Mouse (Mus musculus): ENCODE data around the gene Mrps11. TPM values are rescaled to one million over a fixed set of nuclear protein-coding genes. Genes with fewer than 3 reads are reported as not detected.

Gene Mrps11
- 60.7 and 64.7 TPM in 2 replicates for polyA plus RNA-seq (2014; fragmentation: Nextera tagmentation; extraction: Ambion mirVana)

DNA sequence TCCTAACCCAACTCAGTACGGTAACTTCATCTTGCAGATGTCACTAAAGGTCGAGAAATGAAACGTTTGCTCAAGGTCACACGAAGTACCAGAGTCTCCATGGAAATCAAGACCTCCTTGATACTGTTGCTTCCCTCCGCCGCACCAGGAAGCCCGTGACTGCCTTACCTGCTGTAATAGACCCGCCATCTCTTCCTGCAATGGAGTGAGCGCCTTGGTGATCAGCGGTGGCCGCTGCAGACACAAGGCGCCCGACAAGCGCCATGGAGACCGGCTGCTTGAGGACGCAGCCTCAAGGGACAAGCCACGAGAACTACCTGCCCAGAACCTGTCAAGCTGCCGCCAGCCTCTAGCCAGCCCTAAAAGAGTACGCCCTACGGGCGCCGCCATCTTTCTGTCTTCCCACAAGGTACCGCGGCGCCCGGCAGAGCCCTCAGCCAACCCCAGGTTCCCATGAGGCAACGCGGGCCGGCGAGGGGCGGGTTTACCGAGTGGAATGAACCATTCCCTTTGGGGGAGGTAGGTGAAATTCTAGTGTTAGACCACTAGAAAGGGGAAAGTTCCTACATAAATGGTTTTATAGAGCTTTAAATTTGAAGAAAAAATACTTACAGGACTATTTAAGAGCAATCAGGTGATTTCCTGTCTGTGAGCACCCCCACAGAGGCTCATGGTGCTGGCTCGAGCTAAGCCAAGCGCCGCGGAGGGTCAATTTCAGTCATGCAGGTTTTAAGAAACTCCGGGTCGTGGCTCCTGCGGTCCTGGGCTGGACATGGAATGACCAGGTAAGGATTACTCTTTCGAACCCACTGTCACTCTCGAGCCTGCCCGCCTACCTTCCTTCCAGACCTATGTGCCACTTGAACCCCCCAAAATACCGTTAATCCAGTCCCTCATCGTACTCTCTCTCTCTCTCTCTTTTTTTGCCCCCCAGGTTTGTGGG lies at the start of gene Mrps11, which contains the start of gene Mrpl46:
TSS of gene Mrps11 (plus strand) at position 481 of the 943 bp plus-strand sequence.
TSS of gene Mrpl46 (minus strand) at position 893 of the 943 bp plus-strand sequence.
- Histone ChIP-seq H3K36me3 (ENCODE audit: control insufficient read depth, insufficient read depth, low read length) (peaks cover 8% of the 10 kb centered on the region), H3K27ac (ENCODE audit: low read depth, low read length) (peak within 1 kb of the TSS; percentile 50; the same call in 1 of the 2 replicates), H3K9ac (ENCODE audit: low read depth, low read length) (peak within 1 kb of the TSS; percentile 91), H3K27me3 (ENCODE audit: control insufficient read depth, insufficient read depth, low read length) (no peaks in the 10 kb centered on the region), H3K4me3 (ENCODE audit: low read depth, low read length) (peak within 1 kb of the TSS; percentile 97), H3K4me1 (ENCODE audit: control insufficient read depth, insufficient read depth, low read length) (peaks cover 5% of the 10 kb centered on the region), H3K4me2 (peak within 1 kb of the TSS; percentile 90), H3K9me3 (replicated peaks; ENCODE audit: control insufficient read depth, low read length) (no peaks in the 10 kb centered on the region)
- under 1% methylated on average over 44 of the region's 44 CpGs for WGBS (ENCODE audit: insufficient replicate concordance)
- ATAC-seq (replicated peaks; ENCODE audit: insufficient number of reproducible peaks, low FRiP score, low TSS enrichment) = peak; percentile 92

DNA sequence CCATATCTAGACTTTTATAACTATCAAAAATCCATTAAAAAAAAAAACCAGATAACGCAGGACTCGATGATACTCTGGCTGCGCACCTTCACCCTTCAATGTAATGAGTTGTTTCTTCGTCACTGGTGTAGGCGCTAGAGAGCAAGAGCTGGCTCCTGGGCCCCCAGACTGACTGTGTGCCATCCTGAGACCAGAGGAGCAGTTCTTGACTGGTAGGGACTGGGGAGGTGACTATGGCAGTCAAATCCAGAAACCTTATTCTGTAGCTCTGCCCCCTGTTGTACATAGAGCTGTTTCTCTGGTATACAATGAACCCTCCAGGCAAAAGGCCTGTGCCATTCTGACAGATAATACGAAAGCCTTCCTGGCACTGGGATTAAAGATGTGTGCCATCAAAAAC lies 45.7 kb upstream of the Mrps11 start:
- Histone ChIP-seq H3K4me2 (no peak overlapping the region), H3K4me1 (ENCODE audit: control insufficient read depth, insufficient read depth, low read length) (no peaks in the 10 kb centered on the region), H3K4me3 (ENCODE audit: low read depth, low read length) (no peak overlapping the region), H3K36me3 (ENCODE audit: control insufficient read depth, insufficient read depth, low read length) (no peaks in the 10 kb centered on the region), H3K27me3 (ENCODE audit: control insufficient read depth, insufficient read depth, low read length) (no peaks in the 10 kb centered on the region), H3K9me3 (replicated peaks; ENCODE audit: control insufficient read depth, low read length) (no peaks in the 10 kb centered on the region), H3K9ac (ENCODE audit: low read depth, low read length) (no peak overlapping the region), H3K27ac (ENCODE audit: low read depth, low read length) (no peak overlapping the region)
- no peak for ATAC-seq (replicated peaks; ENCODE audit: insufficient number of reproducible peaks, low FRiP score, low TSS enrichment)
- 90% methylated on average over 6 of the region's 6 CpGs for WGBS (ENCODE audit: insufficient replicate concordance)

DNA sequence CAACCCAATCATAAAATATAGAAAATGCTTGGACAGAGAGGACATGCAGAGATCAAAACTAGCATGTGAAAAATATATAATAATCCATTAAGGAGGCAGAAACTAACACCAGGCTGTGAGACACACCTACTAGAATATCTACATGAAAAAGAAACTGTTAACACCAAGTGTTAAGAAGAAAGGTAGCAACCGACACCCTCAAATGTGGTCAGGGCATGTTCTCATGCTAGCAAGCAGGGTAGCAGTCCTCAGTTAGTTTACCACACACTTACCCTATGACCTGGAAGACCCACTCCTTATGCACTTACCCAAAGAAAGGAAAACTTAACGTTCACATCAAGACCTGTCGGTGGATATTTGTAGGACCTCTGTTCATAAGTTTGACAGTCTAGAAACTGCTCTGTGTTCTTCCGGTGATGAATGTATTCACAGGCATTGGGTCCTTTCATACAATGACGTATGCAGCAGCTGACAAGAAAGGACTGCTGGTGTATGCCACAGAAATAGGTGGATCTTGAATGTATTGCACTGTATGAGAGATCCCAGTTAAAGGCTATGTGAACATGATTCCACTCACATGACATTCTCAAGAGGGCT lies 45.2 kb upstream of the Mrps11 start, which contains the start of gene Ntrk3:
TSS of gene Ntrk3 (minus strand) at position 399 of the 597 bp plus-strand sequence.
- Histone ChIP-seq H3K27ac (ENCODE audit: low read depth, low read length) (no peak within 1 kb of the TSS), H3K4me1 (ENCODE audit: control insufficient read depth, insufficient read depth, low read length) (no peaks in the 10 kb centered on the region), H3K36me3 (ENCODE audit: control insufficient read depth, insufficient read depth, low read length) (no peaks in the 10 kb centered on the region), H3K9ac (ENCODE audit: low read depth, low read length) (no peak within 1 kb of the TSS), H3K9me3 (replicated peaks; ENCODE audit: control insufficient read depth, low read length) (no peaks in the 10 kb centered on the region), H3K27me3 (ENCODE audit: control insufficient read depth, insufficient read depth, low read length) (no peaks in the 10 kb centered on the region), H3K4me2 (no peak within 1 kb of the TSS), H3K4me3 (ENCODE audit: low read depth, low read length) (no peak within 1 kb of the TSS)
- no peak for ATAC-seq (replicated peaks; ENCODE audit: insufficient number of reproducible peaks, low FRiP score, low TSS enrichment)
- WGBS (ENCODE audit: insufficient replicate concordance) = 79% methylated on average over 5 of the region's 5 CpGs

DNA sequence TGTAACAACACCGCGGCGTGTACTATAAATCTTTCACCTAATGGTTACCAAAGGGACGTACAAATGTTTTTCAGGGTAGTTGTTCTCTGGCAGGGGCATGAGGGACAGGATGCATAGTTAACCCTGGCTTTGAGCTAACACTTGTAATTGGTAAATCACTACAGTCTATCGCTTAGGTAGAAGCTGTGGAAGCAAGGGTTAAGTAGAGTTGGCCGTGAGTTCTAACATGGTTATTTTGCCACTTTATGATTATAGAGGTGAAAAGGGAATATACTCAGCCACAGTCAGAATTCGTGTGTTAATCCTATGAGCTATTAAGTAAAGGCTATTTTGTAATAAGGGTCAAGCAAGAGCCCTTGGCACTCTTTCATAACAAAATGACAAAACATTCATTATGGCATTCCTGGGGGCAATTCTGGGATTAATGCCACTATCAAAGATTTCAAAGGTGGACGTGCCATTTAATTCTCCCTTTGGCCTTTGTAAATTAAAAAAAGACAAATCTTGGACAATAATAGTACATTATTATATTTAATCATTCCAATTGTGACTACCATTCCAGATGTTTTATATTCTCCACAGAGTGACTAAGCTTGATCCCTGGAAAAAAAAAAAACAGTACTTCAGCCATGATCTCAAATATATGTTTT lies 43.4 kb upstream of the Mrps11 start:
- no peak for ATAC-seq (replicated peaks; ENCODE audit: insufficient number of reproducible peaks, low FRiP score, low TSS enrichment)
- Histone ChIP-seq H3K9me3 (replicated peaks; ENCODE audit: control insufficient read depth, low read length) (no peaks in the 10 kb centered on the region), H3K27me3 (ENCODE audit: control insufficient read depth, insufficient read depth, low read length) (no peaks in the 10 kb centered on the region), H3K9ac (ENCODE audit: low read depth, low read length) (no peak overlapping the region), H3K4me1 (ENCODE audit: control insufficient read depth, insufficient read depth, low read length) (no peaks in the 10 kb centered on the region), H3K4me3 (ENCODE audit: low read depth, low read length) (no peak overlapping the region), H3K27ac (ENCODE audit: low read depth, low read length) (no peak overlapping the region), H3K36me3 (ENCODE audit: control insufficient read depth, insufficient read depth, low read length) (no peaks in the 10 kb centered on the region), H3K4me2 (no peak overlapping the region)
- WGBS (ENCODE audit: insufficient replicate concordance) = 81% methylated on average over 8 of the region's 8 CpGs

DNA sequence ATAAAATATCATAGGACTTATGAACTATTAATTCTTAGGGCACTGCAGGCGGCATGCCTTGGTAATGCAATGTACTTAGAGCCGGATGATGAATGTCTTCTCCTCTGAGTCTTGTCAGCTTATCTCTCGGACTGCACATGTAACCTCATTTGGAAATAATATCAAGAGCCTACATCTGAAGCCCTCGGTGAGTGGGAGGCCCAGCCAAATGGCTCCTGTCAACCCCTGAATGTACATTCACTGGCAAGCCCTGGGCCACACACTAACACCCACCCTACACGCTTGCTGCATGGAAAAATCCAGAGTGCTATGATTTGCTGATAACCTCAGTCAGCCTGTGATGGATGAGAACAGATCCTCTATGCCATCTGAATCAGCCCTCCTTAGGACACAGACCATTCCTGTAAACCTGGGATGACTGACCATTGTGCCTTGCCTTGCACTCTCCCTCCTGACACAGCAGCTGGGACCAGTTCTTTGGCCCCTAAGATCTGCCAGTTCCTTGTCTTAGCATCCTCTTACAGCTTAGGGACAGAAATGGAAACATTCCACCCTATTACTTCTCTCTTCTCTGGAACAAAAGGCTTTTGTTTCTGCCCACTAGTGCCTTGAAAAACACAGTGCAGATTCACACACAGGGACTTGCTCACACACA lies 39.1 kb upstream of the Mrps11 start:
- no peaks in the 10 kb centered on the region for H3K4me1 ChIP-seq (ENCODE audit: control insufficient read depth, insufficient read depth, low read length)
- H3K27ac ChIP-seq (ENCODE audit: low read depth, low read length) = no peak overlapping the region
- no peaks in the 10 kb centered on the region for H3K9me3 ChIP-seq (replicated peaks; ENCODE audit: control insufficient read depth, low read length)
- no peaks in the 10 kb centered on the region for H3K27me3 ChIP-seq (ENCODE audit: control insufficient read depth, insufficient read depth, low read length)
- ATAC-seq (replicated peaks; ENCODE audit: insufficient number of reproducible peaks, low FRiP score, low TSS enrichment) = no peak
- no peak overlapping the region for H3K9ac ChIP-seq (ENCODE audit: low read depth, low read length)
- no peak overlapping the region for H3K4me3 ChIP-seq (ENCODE audit: low read depth, low read length)
- no peaks in the 10 kb centered on the region for H3K36me3 ChIP-seq (ENCODE audit: control insufficient read depth, insufficient read depth, low read length)
- 48% methylated on average over 5 of the region's 5 CpGs for WGBS (ENCODE audit: insufficient replicate concordance)
- H3K4me2 ChIP-seq = no peak overlapping the region

DNA sequence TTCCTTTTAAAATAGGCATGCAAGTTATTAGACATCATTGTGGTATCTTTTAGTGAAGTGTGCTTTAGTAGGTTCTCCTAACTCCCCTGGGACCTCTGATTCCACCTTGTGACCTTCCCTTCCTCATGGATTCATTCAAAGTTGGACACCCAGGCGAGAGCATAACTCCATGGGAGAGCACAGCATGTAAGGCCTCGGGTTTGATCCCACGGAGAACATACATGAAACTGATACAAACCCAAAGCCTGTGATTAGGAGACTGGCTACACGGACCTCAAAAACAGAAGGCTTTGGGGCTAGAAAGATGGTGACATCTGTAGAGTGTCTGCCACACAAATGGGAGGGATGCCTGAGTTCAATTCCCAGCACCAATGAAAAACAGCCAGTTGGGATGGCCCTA lies 30.0 kb upstream of the Mrps11 start:
- 76% methylated on average over 4 of the region's 4 CpGs for WGBS (ENCODE audit: insufficient replicate concordance)
- H3K4me1 ChIP-seq (ENCODE audit: control insufficient read depth, insufficient read depth, low read length) = no peaks in the 10 kb centered on the region
- no peak for ATAC-seq (replicated peaks; ENCODE audit: insufficient number of reproducible peaks, low FRiP score, low TSS enrichment)
- H3K4me3 ChIP-seq (ENCODE audit: low read depth, low read length) = no peak overlapping the region
- no peaks in the 10 kb centered on the region for H3K27me3 ChIP-seq (ENCODE audit: control insufficient read depth, insufficient read depth, low read length)
- H3K9me3 ChIP-seq (replicated peaks; ENCODE audit: control insufficient read depth, low read length) = no peaks in the 10 kb centered on the region
- H3K9ac ChIP-seq (ENCODE audit: low read depth, low read length) = no peak overlapping the region
- no peak overlapping the region for H3K4me2 ChIP-seq
- H3K27ac ChIP-seq (ENCODE audit: low read depth, low read length) = no peak overlapping the region
- no peaks in the 10 kb centered on the region for H3K36me3 ChIP-seq (ENCODE audit: control insufficient read depth, insufficient read depth, low read length)

DNA sequence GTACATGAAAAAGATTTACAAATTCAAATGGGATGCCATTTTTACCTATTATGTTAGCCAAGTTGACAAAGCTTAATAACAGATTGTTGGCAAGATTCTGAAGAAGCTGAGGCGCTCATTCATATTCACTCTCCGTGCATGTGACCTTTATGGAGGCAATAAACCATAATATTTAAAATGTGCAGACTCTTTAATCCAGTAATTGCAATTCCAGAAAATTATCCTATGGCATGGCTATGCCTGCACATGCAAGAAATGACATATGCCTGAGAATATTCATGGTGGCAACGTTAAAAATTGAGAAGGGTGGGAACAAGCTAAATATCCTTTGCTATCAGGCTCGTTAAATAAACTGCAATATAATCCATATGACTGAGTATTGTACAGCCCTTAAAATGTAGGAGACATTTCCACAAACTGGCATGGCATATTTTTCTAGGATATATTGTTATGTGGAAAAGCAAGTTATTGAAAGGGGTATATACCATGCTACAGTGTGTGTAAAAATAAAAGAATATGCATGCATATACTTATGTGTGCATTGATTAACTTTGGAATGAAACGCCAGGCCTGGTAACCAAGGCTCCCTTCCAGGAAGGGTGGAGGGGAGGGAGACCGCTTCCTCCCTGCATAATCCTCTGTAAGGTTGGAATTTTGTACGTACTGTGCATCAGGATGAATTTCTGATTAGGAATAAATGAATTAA lies 29.0 kb upstream of the Mrps11 start:
- no peak for ATAC-seq (replicated peaks; ENCODE audit: insufficient number of reproducible peaks, low FRiP score, low TSS enrichment)
- 72% methylated on average over 7 of the region's 7 CpGs for WGBS (ENCODE audit: insufficient replicate concordance)
- Histone ChIP-seq H3K4me1 (ENCODE audit: control insufficient read depth, insufficient read depth, low read length) (no peaks in the 10 kb centered on the region), H3K9me3 (replicated peaks; ENCODE audit: control insufficient read depth, low read length) (no peaks in the 10 kb centered on the region), H3K27ac (ENCODE audit: low read depth, low read length) (no peak overlapping the region), H3K27me3 (ENCODE audit: control insufficient read depth, insufficient read depth, low read length) (no peaks in the 10 kb centered on the region), H3K36me3 (ENCODE audit: control insufficient read depth, insufficient read depth, low read length) (no peaks in the 10 kb centered on the region), H3K9ac (ENCODE audit: low read depth, low read length) (no peak overlapping the region), H3K4me3 (ENCODE audit: low read depth, low read length) (no peak overlapping the region), H3K4me2 (no peak overlapping the region)

Data from heart, embryonic 11.5 days (tissue).